Mouse (Mus musculus) thymus, adult 2 months (tissue): Measurements from ENCODE around the gene Xxylt1. TPM values are rescaled to one million over a fixed set of nuclear protein-coding genes. Genes with fewer than 3 reads are reported as not detected.

Source experiments
- DNase-seq: peaks from one replicate; pipeline ENCODE4 v3.0.0; 2021
- H3K27ac ChIP-seq: fragments of 200-500 bp; 2 replicates; pipeline ENCODE4 v1.5.1; 2012; ENCODE audit warnings: low read length, control low read depth; ENCODE audit not compliant: control insufficient read depth, insufficient read depth
- H3K27me3 ChIP-seq: fragments of 200-500 bp; 2 replicates; pipeline ENCODE4 v1.6.1; 2012; ENCODE audit warnings: mild to moderate bottlenecking, low read length, moderate library complexity, mixed read lengths; ENCODE audit not compliant: control insufficient read depth, insufficient read depth
- H3K36me3 ChIP-seq: fragments of 200-500 bp; 2 replicates; pipeline ENCODE4 v1.6.1; 2012; ENCODE audit warnings: mild to moderate bottlenecking, low read length, moderate library complexity; ENCODE audit not compliant: control insufficient read depth, insufficient read depth
- H3K4me1 ChIP-seq: fragments of 200-500 bp; replicated peaks from 2 replicates; pipeline ENCODE4 v1.6.1; 2012; ENCODE audit warnings: low read length; ENCODE audit not compliant: control insufficient read depth, insufficient read depth
- H3K4me3 ChIP-seq: fragments of 200-500 bp; 2 replicates; pipeline ENCODE4 v1.5.1; 2012; ENCODE audit warnings: mild to moderate bottlenecking, low read length, control low read depth, moderate library complexity; ENCODE audit not compliant: control insufficient read depth, insufficient read depth
- CTCF ChIP-seq: fragments of 200-500 bp; IDR thresholded peaks from 2 replicates; pipeline ENCODE4 v1.5.1; 2012; ENCODE audit warnings: mild to moderate bottlenecking, control low read depth, low read length, moderate library complexity, borderline replicate concordance; ENCODE audit not compliant: control insufficient read depth, poor library complexity, insufficient read depth; ENCODE audit errors: extremely low read depth
- POLR2A ChIP-seq: fragments of 200-500 bp; IDR thresholded peaks from 2 replicates; pipeline ENCODE4 v1.6.1; 2012; ENCODE audit warnings: mild to moderate bottlenecking, low read length, control low read depth, moderate library complexity; ENCODE audit not compliant: control insufficient read depth, poor library complexity, insufficient read depth; ENCODE audit errors: extremely low read depth
- WGBS: fragments of 180-500 bp; shearing (Covaris S2); methylation state at CpG from one replicate; pipeline ENCODE4 v1.1.7; 2018; 5-methylcytosine and 5-hydroxymethylcytosine counted together
- polyA plus RNA-seq: library from polyadenylated mRNA; depleted of rRNA; stranded (reverse); fragments of >200 nt; gene quantifications from 2 replicates; pipeline ENCODE4 v1.2.3, GENCODE M21; 2012

Gene Xxylt1
- polyA plus RNA-seq, 1 experiment = 13.2 TPM

DNA sequence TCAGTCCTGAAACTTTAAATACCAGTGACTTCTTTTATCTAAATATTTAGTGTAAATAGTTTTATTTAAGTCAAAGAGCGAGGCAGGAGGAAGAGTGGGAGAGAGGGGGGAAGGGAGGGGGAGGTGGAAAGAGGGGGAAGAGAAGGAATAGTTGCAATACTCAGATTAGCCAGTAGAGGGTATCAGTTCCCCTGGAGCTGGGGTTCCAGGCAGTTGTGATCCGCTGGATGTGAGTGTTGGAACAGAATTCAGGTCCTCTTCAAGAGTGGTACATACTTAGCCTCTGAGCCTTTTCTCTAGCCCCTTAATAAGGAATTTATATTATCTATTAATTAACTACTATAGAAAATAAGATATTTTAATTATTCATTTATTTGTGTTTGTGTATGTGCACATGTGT is 140.5 kb downstream of the Xxylt1 start:
- no peak overlapping the region for H3K27ac ChIP-seq
- H3K4me3 ChIP-seq = no peak overlapping the region
- TF ChIP-seq CTCF = no peak
- TF ChIP-seq POLR2A = no peak
- peaks cover 8% of the 10 kb centered on the region for H3K4me1 ChIP-seq
- H3K27me3 ChIP-seq = no peaks in the 10 kb centered on the region
- 89% methylated on average over 2 of the region's 2 CpGs for WGBS
- no peak for DNase-seq
- no peaks in the 10 kb centered on the region for H3K36me3 ChIP-seq

DNA sequence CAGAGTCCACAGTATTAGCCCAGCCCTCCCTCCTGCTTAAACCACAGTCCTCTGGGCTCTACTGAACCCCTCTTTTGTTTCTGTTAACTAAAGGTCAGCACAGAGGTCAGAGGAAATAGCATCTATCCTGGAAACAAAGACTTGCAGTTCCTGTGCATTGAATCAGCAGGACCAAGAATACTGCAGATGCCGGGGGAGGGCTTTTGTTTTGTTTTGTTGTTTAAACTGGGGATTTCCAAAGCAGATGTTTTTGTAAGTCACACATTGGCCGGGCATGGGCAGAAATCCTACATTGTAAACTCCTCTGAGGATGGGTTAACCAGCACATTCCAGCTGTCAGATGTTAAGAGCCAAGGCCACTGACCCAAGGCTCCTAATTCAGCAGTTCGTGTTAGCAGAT is 141.3 kb downstream of the Xxylt1 start:
- H3K36me3 ChIP-seq = no peaks in the 10 kb centered on the region
- peaks cover 8% of the 10 kb centered on the region for H3K4me1 ChIP-seq
- no peaks in the 10 kb centered on the region for H3K27me3 ChIP-seq
- no peak overlapping the region for H3K27ac ChIP-seq
- WGBS = 86% methylated on average over 3 of the region's 3 CpGs
- no peak for DNase-seq
- no peak overlapping the region for H3K4me3 ChIP-seq
- TF ChIP-seq POLR2A (no peak), CTCF (no peak)

DNA sequence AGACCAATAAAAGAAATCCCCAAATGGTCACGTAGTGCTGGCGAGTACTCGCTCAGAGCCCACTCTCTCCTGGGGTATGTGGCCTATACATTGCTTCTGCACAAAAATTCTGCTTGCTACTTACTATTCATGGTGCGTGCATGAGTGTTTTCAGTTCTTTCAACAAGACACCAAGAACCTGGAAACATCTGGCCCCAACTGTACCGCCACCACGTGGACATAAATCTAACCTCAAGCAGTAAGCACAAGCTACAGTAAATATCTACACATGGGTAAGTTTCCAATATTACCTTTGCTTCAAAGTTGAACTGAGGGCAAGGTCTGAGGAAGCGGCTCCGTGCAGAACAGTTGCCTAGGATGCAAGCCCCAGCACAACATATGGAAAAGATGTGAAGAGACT is 142.0 kb downstream of the Xxylt1 start:
- no peak overlapping the region for H3K27ac ChIP-seq
- DNase-seq = no peak
- H3K27me3 ChIP-seq = no peaks in the 10 kb centered on the region
- H3K36me3 ChIP-seq = no peaks in the 10 kb centered on the region
- TF ChIP-seq CTCF (no peak), POLR2A (no peak)
- 83% methylated on average over 8 of the region's 8 CpGs for WGBS
- H3K4me1 ChIP-seq = peaks cover 10% of the 10 kb centered on the region
- H3K4me3 ChIP-seq = no peak overlapping the region

DNA sequence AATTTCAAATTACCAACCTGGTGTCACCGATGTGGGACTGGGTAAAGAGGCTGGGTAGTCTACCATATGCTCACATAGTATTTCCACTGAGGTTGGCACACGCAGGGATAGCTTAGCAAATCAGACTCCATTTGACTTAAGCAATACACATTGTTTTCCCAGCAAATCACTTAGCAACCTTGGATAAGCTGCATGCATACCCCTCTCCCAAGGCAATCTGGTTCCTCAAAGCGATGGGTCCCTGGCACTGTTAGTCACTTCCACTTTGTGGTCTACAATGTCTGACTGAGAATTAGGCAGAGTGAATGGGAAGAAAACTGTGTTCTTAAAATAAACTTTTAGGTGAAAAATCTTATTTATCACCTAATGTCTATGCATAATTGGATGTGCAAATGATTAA is 142.6 kb downstream of the Xxylt1 start:
- H3K27me3 ChIP-seq = no peaks in the 10 kb centered on the region
- WGBS = 70% methylated on average over 3 of the region's 3 CpGs

DNA sequence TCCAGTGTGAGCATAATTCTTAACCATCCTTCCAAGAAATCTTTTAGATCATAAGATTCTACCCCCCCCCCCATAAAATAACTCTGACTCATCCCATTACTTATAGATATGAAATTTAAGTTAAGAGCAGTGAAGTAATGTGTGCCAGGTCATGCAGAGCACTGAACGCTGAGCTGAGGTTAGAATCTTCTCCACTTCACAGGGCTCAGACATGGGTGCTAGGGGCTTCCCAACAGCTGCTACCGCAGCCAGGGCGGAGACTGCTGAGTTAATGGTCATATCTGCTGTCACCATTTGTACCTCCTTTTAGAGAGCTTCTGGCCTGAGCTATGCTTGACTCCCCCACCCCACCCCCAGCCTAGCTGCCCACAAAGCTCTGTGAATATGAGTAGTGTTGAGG is 143.6 kb downstream of the Xxylt1 start:
- 90% methylated on average over 3 of the region's 3 CpGs for WGBS
- no peak overlapping the region for H3K27ac ChIP-seq
- H3K27me3 ChIP-seq = no peaks in the 10 kb centered on the region
- no peaks in the 10 kb centered on the region for H3K36me3 ChIP-seq
- no peak for DNase-seq
- no peak for TF ChIP-seq POLR2A
- TF ChIP-seq CTCF = no peak
- H3K4me1 ChIP-seq = peaks cover 8% of the 10 kb centered on the region
- H3K4me3 ChIP-seq = no peak overlapping the region

More for the DNA sequence above, 142.6 kb downstream of the Xxylt1 start:
- TF ChIP-seq CTCF (no peak), POLR2A (no peak)
- Histone ChIP-seq H3K27ac (no peak overlapping the region), H3K36me3 (no peaks in the 10 kb centered on the region), H3K4me1 (peaks cover 8% of the 10 kb centered on the region), H3K4me3 (no peak overlapping the region)
- DNase-seq = no peak

DNA sequence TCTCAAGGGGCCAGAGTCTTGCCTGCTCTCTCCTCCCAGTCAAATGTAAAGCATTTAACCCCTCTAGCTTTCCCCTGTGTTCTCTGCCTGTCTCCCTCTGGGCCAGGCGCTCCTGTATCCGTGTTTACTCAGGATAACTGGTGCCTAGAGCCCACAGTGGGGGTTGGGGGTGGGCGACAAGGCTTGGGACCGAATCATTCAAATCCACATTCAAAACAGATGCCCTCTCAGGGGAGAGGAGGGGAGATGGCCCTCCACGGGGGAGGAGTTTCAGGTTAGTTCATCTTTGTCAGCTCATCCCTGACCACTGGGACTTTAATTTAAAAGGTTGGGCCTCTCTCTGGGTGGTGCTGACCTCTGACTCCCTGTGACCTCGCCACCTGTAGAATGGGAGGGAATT is 144.8 kb downstream of the Xxylt1 start:
- Histone ChIP-seq H3K4me3 (no peak overlapping the region), H3K4me1 (0 out of 2 replicates have a peak, but pooled peaks cover 5% of the 10 kb centered on the region), H3K27ac (no peak overlapping the region), H3K27me3 (no peaks in the 10 kb centered on the region), H3K36me3 (no peaks in the 10 kb centered on the region)
- WGBS = 91% methylated on average over 6 of the region's 6 CpGs
- no peak for DNase-seq
- TF ChIP-seq POLR2A = no peak
- no peak for TF ChIP-seq CTCF

DNA sequence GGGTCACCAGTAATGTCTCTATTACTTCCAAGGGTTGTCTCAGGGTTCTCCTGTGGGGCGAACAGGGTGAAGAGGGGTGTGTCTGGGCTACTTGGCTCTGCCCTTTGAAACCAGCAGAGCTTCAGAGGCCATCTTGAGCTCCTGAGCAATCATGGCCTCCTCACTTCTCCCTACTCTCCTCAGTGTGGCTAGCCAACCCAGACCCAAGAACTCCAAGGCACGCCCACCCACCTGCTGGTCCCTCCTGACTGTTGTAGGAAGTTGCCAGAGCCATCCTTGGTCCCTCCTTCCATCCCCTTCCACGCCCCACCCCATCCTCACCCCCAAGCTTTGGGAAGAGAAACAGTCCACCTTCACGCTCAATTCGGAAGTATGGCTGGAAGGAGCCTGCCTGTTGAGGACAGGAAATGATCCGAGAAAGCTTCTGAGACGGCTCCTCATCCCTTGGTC is 145.2 kb downstream of the Xxylt1 start:
- 95% methylated on average over 7 of the region's 7 CpGs for WGBS
- H3K27ac ChIP-seq = no peak overlapping the region
- no peak overlapping the region for H3K4me3 ChIP-seq
- no peak for TF ChIP-seq POLR2A
- TF ChIP-seq CTCF = no peak
- no peak for DNase-seq
- 0 out of 2 replicates have a peak, but pooled peaks cover 5% of the 10 kb centered on the region for H3K4me1 ChIP-seq
- no peaks in the 10 kb centered on the region for H3K27me3 ChIP-seq
- no peaks in the 10 kb centered on the region for H3K36me3 ChIP-seq
